Comparison of ENCODE assay signal across 8 mouse cellular contexts in the genomic region with DNA sequence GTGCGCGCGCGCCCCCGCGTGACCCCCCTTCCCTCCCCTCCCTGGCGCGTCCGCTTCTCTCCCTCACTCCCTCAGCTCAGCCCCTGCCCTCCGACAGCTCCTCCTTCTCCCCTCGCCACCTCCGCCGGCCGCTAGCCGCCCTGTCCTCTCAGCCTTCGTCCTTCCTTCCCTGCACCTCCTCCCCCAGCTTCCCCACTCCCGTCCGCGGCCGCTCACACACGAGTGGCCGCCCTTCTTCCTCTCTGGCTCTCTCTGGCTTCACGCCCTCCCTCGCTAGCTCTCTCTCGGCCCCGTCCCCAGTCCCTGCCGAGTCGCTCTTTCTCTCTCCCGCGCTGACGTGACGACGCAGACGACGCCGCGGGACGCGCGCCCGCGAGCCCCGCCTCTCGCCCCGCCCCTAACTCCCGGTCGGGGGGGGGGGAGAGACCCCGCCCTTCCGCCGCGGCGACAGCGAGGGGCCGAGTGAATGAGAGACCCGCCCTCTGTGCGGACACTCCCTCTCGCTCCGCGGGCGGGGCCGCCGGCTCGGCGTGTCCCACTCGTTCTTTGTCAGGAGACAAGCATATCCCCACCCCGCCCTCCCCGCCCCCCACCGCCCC. TPM values are rescaled to one million over a fixed set of nuclear protein-coding genes. Genes with fewer than 3 reads are reported as not detected.
DNase-seq lines count a peak whose midpoint lies in the region; ATAC-seq lines count a peak whose summit lies in the region.
"Not testable (repeated sequence)": the region's sequence is repeated elsewhere in the genome, so short reads cannot be mapped to it uniquely, and the experiment has no call there.

A gene (minus strand): TSS at position 345 of the 599 bp plus-strand sequence.

- H3K36me3 ChIP-seq in hindbrain, embryonic 13.5 days: not testable (repeated sequence)

- peak within 1 kb of the TSS; percentile 100 for H3K27ac ChIP-seq in hindbrain, embryonic 13.5 days

- H3K9me3 ChIP-seq in hindbrain, embryonic 13.5 days: not testable (repeated sequence)

- WGBS in hindbrain, embryonic 13.5 days: 1% methylated on average over 23 of the region's 68 CpGs

- DNase-seq in NIH3T3 (ENCODE audit: low read depth): peak; percentile 96
- peak; percentile 96 to 98 for DNase-seq in cerebellum, postnatal 10 days
- peak; percentile 87 for DNase-seq in frontal cortex, postnatal 14 days (ENCODE audit: low spot score in 2 of 2)
- DNase-seq in layer of hippocampus, postnatal 25 days (ENCODE audit: extremely low spot score in 1 of 2, low spot score in 1 of 2): peak; percentile 74 to 85
- DNase-seq in lung, postnatal 25 days (ENCODE audit: low spot score): peak; percentile 93
- peak; percentile 94 for DNase-seq in retina, embryonic 14.5 days (ENCODE audit: low spot score)
- peak; percentile 96 for DNase-seq in thymus, postnatal 4 days

- ATAC-seq in hindbrain, embryonic 13.5 days (ENCODE audit: low FRiP score): peak; percentile 95

- H3K9ac ChIP-seq in hindbrain, embryonic 13.5 days: peak within 1 kb of the TSS; percentile 97

- peak within 1 kb of the TSS; percentile 75 for H3K4me2 ChIP-seq in hindbrain, embryonic 13.5 days

- H3K27me3 ChIP-seq in hindbrain, embryonic 13.5 days: not testable (repeated sequence)

- peaks cover 19% of the 10 kb centered on the region for H3K4me1 ChIP-seq in hindbrain, embryonic 13.5 days (replicated peaks)

- H3K4me3 ChIP-seq in hindbrain, embryonic 13.5 days: peak within 1 kb of the TSS; percentile 99

RNA-seq across cellular contexts. Expression of the gene that starts here (rescaled TPM):
- polyA plus RNA-seq in hindbrain, embryonic 13.5 days (2015; fragmentation: Nextera tagmentation; extraction: Ambion mirVana): 89.3 and 94.2 TPM in 2 replicates
- total RNA-seq in layer of hippocampus, postnatal 25 days (2021): 10 to 100 TPM; 62.4 to 69.4 TPM

Comparison
In these comparisons a context has a peak if more than half of its experiments do, and no peak if none do; other contexts are left out.
1. Peak in every context shown above with its lines: DNase-seq, ATAC-seq, H3K4me3 ChIP-seq and H3K27ac ChIP-seq.